Mouse (Mus musculus): ENCODE data around the gene Gm21988.

GRCm38 (mm10) chr11:70192157-70192556 lies 47.5 kb downstream of the Gm21988 start:
- TF ChIP-seq CTCF (IDR thresholded peaks at IDR 0.05; ENCODE audit: low read depth, low read length) (no peak), GATA1 (IDR thresholded peaks at IDR 0.05; ENCODE audit: borderline replicate concordance, low read length) (no peak), POLR2AphosphoS5 (IDR thresholded peaks at IDR 0.05; ENCODE audit: insufficient replicate concordance, low read depth, low read length) (no peak), GATA2 (IDR thresholded peaks at IDR 0.05; ENCODE audit: borderline replicate concordance, low read depth, low read length) (no peak)

All from G1E (cell line).